Mouse (Mus musculus) kidney, adult 2 months (tissue): ENCODE results near the gene Prr15.

Source experiments
- CTCF ChIP-seq: fragments of 200-500 bp; conservative IDR thresholded peaks from 2 replicates; pipeline ENCODE4 v1.5.1; 2011; ENCODE audit warnings: low read depth, mild to moderate bottlenecking, control low read depth, low read length, moderate library complexity, mixed read lengths; ENCODE audit not compliant: insufficient read depth, insufficient read length
- POLR2A ChIP-seq: fragments of 200-500 bp; IDR thresholded peaks from one replicate; pipeline ENCODE4 v1.6.1; 2011; ENCODE audit warnings: low read depth, low read length, control low read depth

DNA sequence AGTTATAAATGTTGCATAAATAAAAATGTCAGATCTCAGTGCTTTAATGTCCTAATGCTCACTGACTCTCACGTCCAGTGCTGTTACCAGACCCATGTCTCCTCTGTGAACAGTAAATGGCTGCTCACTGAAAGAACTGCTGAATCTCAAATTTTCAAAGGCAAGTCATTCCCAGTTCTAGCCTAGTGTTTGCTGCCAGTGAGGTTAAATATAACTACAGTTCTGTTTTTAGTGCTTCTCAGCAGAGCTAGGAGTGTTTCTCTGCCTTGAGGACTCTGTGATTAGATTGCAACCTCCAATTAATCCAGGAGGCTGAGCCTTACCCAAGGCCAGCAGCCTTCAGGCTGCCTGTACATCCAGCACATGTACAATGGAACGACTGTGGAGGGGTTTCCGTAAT lies 46.2 kb downstream of the Prr15 start:
- TF ChIP-seq POLR2A (no peak), CTCF (no peak)
